Mouse (Mus musculus) thymus, adult 2 months (tissue): ENCODE measurements at regions not wholly inside any gene's neighbourhood (a gene's known extent, or its start where the extent isn't known, plus 50 kb on each side); places are given as distances from the start of the nearest gene placed in this dataset.

Source experiments
- DNase-seq: peaks from one replicate; pipeline ENCODE4 v3.0.0; 2021
- H3K27ac ChIP-seq: fragments of 200-500 bp; 2 replicates; pipeline ENCODE4 v1.5.1; 2012; ENCODE audit warnings: low read length, control low read depth; ENCODE audit not compliant: control insufficient read depth, insufficient read depth
- H3K27me3 ChIP-seq: fragments of 200-500 bp; 2 replicates; pipeline ENCODE4 v1.6.1; 2012; ENCODE audit warnings: mild to moderate bottlenecking, low read length, moderate library complexity, mixed read lengths; ENCODE audit not compliant: control insufficient read depth, insufficient read depth
- H3K36me3 ChIP-seq: fragments of 200-500 bp; 2 replicates; pipeline ENCODE4 v1.6.1; 2012; ENCODE audit warnings: mild to moderate bottlenecking, low read length, moderate library complexity; ENCODE audit not compliant: control insufficient read depth, insufficient read depth
- H3K4me1 ChIP-seq: fragments of 200-500 bp; replicated peaks from 2 replicates; pipeline ENCODE4 v1.6.1; 2012; ENCODE audit warnings: low read length; ENCODE audit not compliant: control insufficient read depth, insufficient read depth
- H3K4me3 ChIP-seq: fragments of 200-500 bp; 2 replicates; pipeline ENCODE4 v1.5.1; 2012; ENCODE audit warnings: mild to moderate bottlenecking, low read length, control low read depth, moderate library complexity; ENCODE audit not compliant: control insufficient read depth, insufficient read depth
- CTCF ChIP-seq: fragments of 200-500 bp; IDR thresholded peaks from 2 replicates; pipeline ENCODE4 v1.5.1; 2012; ENCODE audit warnings: mild to moderate bottlenecking, control low read depth, low read length, moderate library complexity, borderline replicate concordance; ENCODE audit not compliant: control insufficient read depth, poor library complexity, insufficient read depth; ENCODE audit errors: extremely low read depth
- POLR2A ChIP-seq: fragments of 200-500 bp; IDR thresholded peaks from 2 replicates; pipeline ENCODE4 v1.6.1; 2012; ENCODE audit warnings: mild to moderate bottlenecking, low read length, control low read depth, moderate library complexity; ENCODE audit not compliant: control insufficient read depth, poor library complexity, insufficient read depth; ENCODE audit errors: extremely low read depth
- WGBS: fragments of 180-500 bp; shearing (Covaris S2); methylation state at CpG from one replicate; pipeline ENCODE4 v1.1.7; 2018; 5-methylcytosine and 5-hydroxymethylcytosine counted together

- 28% methylated on average over 2 of the region's 2 CpGs for WGBS
- TF ChIP-seq POLR2A (no peak), CTCF (no peak)
These were observed 114.8 kb downstream of the Pcsk1 start for GRCm38 (mm10) chr13:75204417-75204816.

GRCm38 (mm10) chr13:75223944-75224343 is 134.3 kb downstream of the Pcsk1 start:
- DNase-seq = no peak
- Histone ChIP-seq H3K36me3 (no peaks in the 10 kb centered on the region), H3K4me1 (no peaks in the 10 kb centered on the region), H3K27me3 (no peaks in the 10 kb centered on the region), H3K4me3 (no peak overlapping the region), H3K27ac (no peak overlapping the region)
- TF ChIP-seq CTCF = no peak
- no peak for TF ChIP-seq POLR2A

More at GRCm38 (mm10) chr13:75204417-75204816, 114.8 kb downstream of the Pcsk1 start:
- no peak for DNase-seq
- Histone ChIP-seq H3K4me3 (no peak overlapping the region), H3K27ac (no peak overlapping the region), H3K4me1 (no peaks in the 10 kb centered on the region), H3K27me3 (no peaks in the 10 kb centered on the region), H3K36me3 (no peaks in the 10 kb centered on the region)

GRCm38 (mm10) chr13:75225581-75226297 is 136.1 kb downstream of the Pcsk1 start:
- no peaks in the 10 kb centered on the region for H3K27me3 ChIP-seq
- no peak overlapping the region for H3K27ac ChIP-seq
- no peaks in the 10 kb centered on the region for H3K36me3 ChIP-seq
- 91% methylated on average over 7 of the region's 7 CpGs for WGBS
- no peak for TF ChIP-seq POLR2A
- no peak for TF ChIP-seq CTCF
- DNase-seq = no peak
- H3K4me1 ChIP-seq = no peaks in the 10 kb centered on the region
- H3K4me3 ChIP-seq = no peak overlapping the region

- TF ChIP-seq CTCF (no peak), POLR2A (no peak)
- 3% methylated on average over 5 of the region's 5 CpGs for WGBS
These were observed 138.1 kb downstream of the Pcsk1 start for GRCm38 (mm10) chr13:75227616-75228277.

GRCm38 (mm10) chr13:75236424-75236823 is 146.8 kb downstream of the Pcsk1 start:
- Histone ChIP-seq H3K4me3 (no peak overlapping the region), H3K36me3 (no peaks in the 10 kb centered on the region), H3K27me3 (no peaks in the 10 kb centered on the region), H3K27ac (no peak overlapping the region), H3K4me1 (no peaks in the 10 kb centered on the region)
- 14% methylated on average over 2 of the region's 2 CpGs for WGBS
- no peak for DNase-seq
- no peak for TF ChIP-seq POLR2A
- TF ChIP-seq CTCF = no peak

More at GRCm38 (mm10) chr13:75227616-75228277, 138.1 kb downstream of the Pcsk1 start:
- Histone ChIP-seq H3K36me3 (no peaks in the 10 kb centered on the region), H3K4me3 (no peak overlapping the region), H3K4me1 (no peaks in the 10 kb centered on the region), H3K27ac (no peak overlapping the region), H3K27me3 (no peaks in the 10 kb centered on the region)
- peak; percentile 30 for DNase-seq
